Mouse (Mus musculus): ENCODE measurements around the gene 5530401A14Rik. TPM values are rescaled to one million over a fixed set of nuclear protein-coding genes. Genes with fewer than 3 reads are reported as not detected.

Gene 5530401A14Rik
- polyA plus RNA-seq, 1 experiment from 2014 or later = 0.04 TPM

GRCm38 (mm10) chr11:81923096-81923495 is 62.6 kb downstream of the 5530401A14Rik start:
- WGBS = 87% methylated on average over 2 of the region's 2 CpGs

GRCm38 (mm10) chr11:81923626-81924025 is 63.2 kb downstream of the 5530401A14Rik start:
- ATAC-seq = no peak
- TF ChIP-seq CTCF (IDR thresholded peaks at IDR 0.05; ENCODE audit: low read depth) = no peak
- no peaks in the 10 kb centered on the region for H3K27me3 ChIP-seq (replicated peaks; ENCODE audit: control insufficient read depth, insufficient read depth, low read length)
- H3K36me3 ChIP-seq (ENCODE audit: control insufficient read depth, insufficient read depth) = no peaks in the 10 kb centered on the region
- no peak overlapping the region for H3K4me3 ChIP-seq (ENCODE audit: low read depth, low read length)
- H3K9ac ChIP-seq (ENCODE audit: low read depth, low read length) = no peak overlapping the region
- no peak overlapping the region for H3K4me2 ChIP-seq (replicated peaks; ENCODE audit: low read depth)
- H3K27ac ChIP-seq (ENCODE audit: low read depth, low read length) = no peak overlapping the region
- 82% methylated on average over 4 of the region's 4 CpGs for WGBS
- H3K4me1 ChIP-seq (replicated peaks; ENCODE audit: control insufficient read depth, insufficient read depth, low read length) = no peaks in the 10 kb centered on the region
- no peaks in the 10 kb centered on the region for H3K9me3 ChIP-seq (ENCODE audit: control insufficient read depth)

More at GRCm38 (mm10) chr11:81923096-81923495, 62.6 kb downstream of the 5530401A14Rik start:
- Histone ChIP-seq H3K9ac (ENCODE audit: low read depth, low read length) (no peak overlapping the region), H3K4me1 (replicated peaks; ENCODE audit: control insufficient read depth, insufficient read depth, low read length) (no peaks in the 10 kb centered on the region), H3K4me2 (replicated peaks; ENCODE audit: low read depth) (no peak overlapping the region), H3K4me3 (ENCODE audit: low read depth, low read length) (no peak overlapping the region), H3K27me3 (replicated peaks; ENCODE audit: control insufficient read depth, insufficient read depth, low read length) (no peaks in the 10 kb centered on the region), H3K36me3 (ENCODE audit: control insufficient read depth, insufficient read depth) (no peaks in the 10 kb centered on the region), H3K27ac (ENCODE audit: low read depth, low read length) (no peak overlapping the region), H3K9me3 (ENCODE audit: control insufficient read depth) (no peaks in the 10 kb centered on the region)
- ATAC-seq = no peak
- no peak for TF ChIP-seq CTCF (IDR thresholded peaks at IDR 0.05; ENCODE audit: low read depth)

- no peak for ATAC-seq
- H3K36me3 ChIP-seq (ENCODE audit: control insufficient read depth, insufficient read depth) = no peaks in the 10 kb centered on the region
- no peaks in the 10 kb centered on the region for H3K27me3 ChIP-seq (replicated peaks; ENCODE audit: control insufficient read depth, insufficient read depth, low read length)
- no peak overlapping the region for H3K4me3 ChIP-seq (ENCODE audit: low read depth, low read length)
- H3K4me2 ChIP-seq (replicated peaks; ENCODE audit: low read depth) = no peak overlapping the region
- no peaks in the 10 kb centered on the region for H3K4me1 ChIP-seq (replicated peaks; ENCODE audit: control insufficient read depth, insufficient read depth, low read length)
- no peaks in the 10 kb centered on the region for H3K9me3 ChIP-seq (ENCODE audit: control insufficient read depth)
- H3K27ac ChIP-seq (ENCODE audit: low read depth, low read length) = no peak overlapping the region
- TF ChIP-seq CTCF (IDR thresholded peaks at IDR 0.05; ENCODE audit: low read depth) = no peak
- H3K9ac ChIP-seq (ENCODE audit: low read depth, low read length) = no peak overlapping the region
Measured at GRCm38 (mm10) chr11:81926393-81926792, 65.9 kb downstream of the 5530401A14Rik start.

- Histone ChIP-seq H3K36me3 (ENCODE audit: control insufficient read depth, insufficient read depth) (no peaks in the 10 kb centered on the region), H3K9ac (ENCODE audit: low read depth, low read length) (no peak overlapping the region), H3K4me2 (replicated peaks; ENCODE audit: low read depth) (no peak overlapping the region), H3K9me3 (ENCODE audit: control insufficient read depth) (no peaks in the 10 kb centered on the region), H3K27me3 (replicated peaks; ENCODE audit: control insufficient read depth, insufficient read depth, low read length) (no peaks in the 10 kb centered on the region), H3K4me3 (ENCODE audit: low read depth, low read length) (no peak overlapping the region), H3K4me1 (replicated peaks; ENCODE audit: control insufficient read depth, insufficient read depth, low read length) (no peaks in the 10 kb centered on the region), H3K27ac (ENCODE audit: low read depth, low read length) (no peak overlapping the region)
- 79% methylated on average over 1 of the region's 1 CpGs for WGBS
- no peak for ATAC-seq
- no peak for TF ChIP-seq CTCF (IDR thresholded peaks at IDR 0.05; ENCODE audit: low read depth)
Measured at GRCm38 (mm10) chr11:81937516-81937915, 77.0 kb downstream of the 5530401A14Rik start.

- no peak overlapping the region for H3K4me2 ChIP-seq (replicated peaks; ENCODE audit: low read depth)
- H3K9ac ChIP-seq (ENCODE audit: low read depth, low read length) = no peak overlapping the region
- no peaks in the 10 kb centered on the region for H3K36me3 ChIP-seq (ENCODE audit: control insufficient read depth, insufficient read depth)
- no peaks in the 10 kb centered on the region for H3K4me1 ChIP-seq (replicated peaks; ENCODE audit: control insufficient read depth, insufficient read depth, low read length)
- no peaks in the 10 kb centered on the region for H3K27me3 ChIP-seq (replicated peaks; ENCODE audit: control insufficient read depth, insufficient read depth, low read length)
- 8% methylated on average over 1 of the region's 1 CpGs for WGBS
- ATAC-seq = no peak
- no peak overlapping the region for H3K27ac ChIP-seq (ENCODE audit: low read depth, low read length)
- TF ChIP-seq CTCF (IDR thresholded peaks at IDR 0.05; ENCODE audit: low read depth) = peak; percentile 63
- no peak overlapping the region for H3K4me3 ChIP-seq (ENCODE audit: low read depth, low read length)
- H3K9me3 ChIP-seq (ENCODE audit: control insufficient read depth) = no peaks in the 10 kb centered on the region
Measured at GRCm38 (mm10) chr11:81940988-81941387, 80.5 kb downstream of the 5530401A14Rik start.

GRCm38 (mm10) chr11:81942167-81942566 is 81.7 kb downstream of the 5530401A14Rik start:
- Histone ChIP-seq H3K9me3 (ENCODE audit: control insufficient read depth) (no peaks in the 10 kb centered on the region), H3K27me3 (replicated peaks; ENCODE audit: control insufficient read depth, insufficient read depth, low read length) (no peaks in the 10 kb centered on the region), H3K9ac (ENCODE audit: low read depth, low read length) (no peak overlapping the region), H3K4me3 (ENCODE audit: low read depth, low read length) (no peak overlapping the region), H3K4me2 (replicated peaks; ENCODE audit: low read depth) (no peak overlapping the region), H3K36me3 (ENCODE audit: control insufficient read depth, insufficient read depth) (no peaks in the 10 kb centered on the region), H3K4me1 (replicated peaks; ENCODE audit: control insufficient read depth, insufficient read depth, low read length) (no peaks in the 10 kb centered on the region), H3K27ac (ENCODE audit: low read depth, low read length) (no peak overlapping the region)
- ATAC-seq = no peak
- 88% methylated on average over 1 of the region's 1 CpGs for WGBS
- no peak for TF ChIP-seq CTCF (IDR thresholded peaks at IDR 0.05; ENCODE audit: low read depth)

Other genes starting within 250 kb of the 5530401A14Rik start
- gene Asic2, start 107.8 kb downstream of the 5530401A14Rik start, polyA plus RNA-seq (2015; fragmentation: Nextera tagmentation; extraction: Ambion mirVana) = 0.44 and 0.55 TPM in 2 replicates
- gene Ccl2, start 174.9 kb downstream of the 5530401A14Rik start, polyA plus RNA-seq (2015; fragmentation: Nextera tagmentation; extraction: Ambion mirVana) = 3.4 and 4.4 TPM in 2 replicates
- gene Gm17268, start 177.9 kb downstream of the 5530401A14Rik start, polyA plus RNA-seq (2015; fragmentation: Nextera tagmentation; extraction: Ambion mirVana) = not detected in 2 replicates
- 2.4 and 2.6 TPM in 2 replicates for gene Ccl7, start 185.0 kb downstream of the 5530401A14Rik start, polyA plus RNA-seq (2015; fragmentation: Nextera tagmentation; extraction: Ambion mirVana)
- gene Ccl11, start 197.2 kb downstream of the 5530401A14Rik start, polyA plus RNA-seq (2015; fragmentation: Nextera tagmentation; extraction: Ambion mirVana) = 62.4 and 66.6 TPM in 2 replicates
- gene Ccl12, start 241.2 kb downstream of the 5530401A14Rik start, polyA plus RNA-seq (2015; fragmentation: Nextera tagmentation; extraction: Ambion mirVana) = 1.9 TPM in 2 replicates